Mouse (Mus musculus) testis, adult 2 months (tissue): ENCODE data around the gene Nt5c2.

Experiments
- CTCF ChIP-seq: fragments of 200-500 bp; IDR thresholded peaks from 2 replicates; pipeline ENCODE4 v1.5.1; 2012; ENCODE audit warnings: low read depth, mild to moderate bottlenecking, inconsistent platforms, low read length, moderate library complexity; ENCODE audit not compliant: control insufficient read depth, insufficient read depth, insufficient replicate concordance
- POLR2A ChIP-seq: fragments of 200-500 bp; IDR thresholded peaks from 2 replicates; pipeline ENCODE4 v1.6.1; 2012; ENCODE audit warnings: low read depth, mild to moderate bottlenecking, inconsistent platforms, low read length, moderate library complexity; ENCODE audit not compliant: control insufficient read depth

GRCm38 (mm10) chr19:46944341-46944740, 70.6 kb downstream of the Nt5c2 start:
- TF ChIP-seq CTCF, result no peak
- no peak for TF ChIP-seq POLR2A
